Mouse (Mus musculus): Measurements from ENCODE around the gene Epop.

Epop gene

DNA sequence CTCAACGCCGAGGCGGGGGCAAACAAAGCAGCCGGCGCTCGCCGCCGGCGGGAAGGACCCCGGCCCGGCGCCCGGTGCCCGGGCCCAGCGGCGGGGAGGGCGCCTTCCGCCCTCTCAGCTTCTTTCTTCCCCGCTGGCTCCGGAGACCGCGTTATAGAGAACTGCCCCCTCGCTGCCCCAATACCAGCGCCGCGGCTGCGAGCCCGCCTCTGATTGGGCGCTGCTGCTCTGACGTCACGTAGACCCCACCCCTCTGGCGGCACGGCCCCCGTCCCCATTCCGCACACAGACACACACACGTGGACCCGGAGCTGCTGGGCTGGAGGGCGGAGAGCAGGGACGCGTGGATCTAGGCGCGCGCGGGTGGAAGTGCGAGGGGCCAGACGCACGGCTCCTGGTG lies at the start of gene Epop:
TSS of gene Epop (minus strand) at position 127 of the 400 bp plus-strand sequence.
- DNase-seq (ENCODE audit: low read depth, low spot score), result no peak

DNA sequence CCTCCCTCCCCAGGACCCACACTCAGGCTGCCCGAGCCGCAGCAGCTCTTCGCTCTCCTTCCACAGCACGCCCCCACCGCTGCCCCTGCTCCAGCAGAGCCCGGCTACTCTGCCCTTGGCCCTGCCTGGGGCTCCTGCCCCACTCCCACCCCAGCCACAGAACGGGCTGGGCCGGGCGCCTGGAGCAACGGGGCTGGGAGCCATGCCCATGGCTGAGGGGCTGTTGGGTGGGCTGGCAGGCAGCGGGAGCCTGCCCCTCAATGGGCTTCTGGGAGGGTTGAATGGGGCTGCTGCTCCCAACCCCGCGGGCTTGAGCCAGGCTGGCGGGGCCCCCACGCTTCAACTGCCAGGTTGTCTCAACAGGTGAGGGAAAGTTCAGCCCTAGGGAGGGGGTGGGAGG lies 48.8 kb upstream of the Epop start:
- DNase-seq (ENCODE audit: low read depth, low spot score), result no peak

- no peak for DNase-seq (ENCODE audit: low read depth, low spot score)
Observed at GRCm38 (mm10) chr11:97677842-97678241, 48.3 kb upstream of the Epop start.

GRCm38 (mm10) chr11:97677381-97677780 lies 47.9 kb upstream of the Epop start:
- no peak for DNase-seq (ENCODE audit: low read depth, low spot score)

DNA sequence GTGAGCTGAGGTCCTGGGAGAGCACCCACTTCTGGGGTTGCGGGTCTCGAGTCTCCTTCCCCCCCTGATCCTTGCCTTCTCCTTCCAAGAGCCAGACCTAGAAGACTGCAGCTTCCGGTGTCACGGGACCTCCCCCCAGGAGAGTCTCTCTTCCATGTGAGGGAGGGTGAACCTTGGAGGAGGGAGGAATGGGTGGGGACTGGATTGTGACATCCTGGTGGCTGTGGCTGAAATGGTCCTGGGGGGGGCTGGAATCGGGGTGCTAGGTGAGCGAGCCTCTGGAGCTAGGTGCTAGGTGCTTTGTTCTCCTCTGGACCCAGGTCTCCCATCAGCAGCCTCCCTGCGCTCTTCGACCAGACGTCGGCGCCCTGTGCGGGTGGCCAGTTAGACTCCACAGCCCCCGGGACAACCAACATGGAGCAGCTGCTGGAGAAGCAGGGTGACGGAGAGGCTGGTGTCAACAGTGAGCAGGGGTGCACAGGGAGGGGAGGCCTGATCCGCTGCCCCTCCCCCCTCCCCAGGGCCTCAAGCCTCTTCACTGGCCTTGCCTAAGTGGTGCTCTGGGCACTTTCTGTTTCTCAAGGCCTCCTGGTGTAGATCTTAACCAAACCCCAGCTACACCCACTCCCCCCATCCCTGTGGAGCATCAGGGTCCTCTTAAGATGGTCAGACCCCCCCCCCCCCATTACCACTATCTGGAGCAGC lies 46.7 kb upstream of the Epop start:
- no peak for DNase-seq (ENCODE audit: low read depth, low spot score)

GRCm38 (mm10) chr11:97673148-97673547 lies 43.6 kb upstream of the Epop start:
- DNase-seq (ENCODE audit: low read depth, low spot score), result no peak

GRCm38 (mm10) chr11:97671177-97671527 lies 41.6 kb upstream of the Epop start:
- no peak for DNase-seq (ENCODE audit: low read depth, low spot score)

GRCm38 (mm10) chr11:97670234-97671176 lies 41.0 kb upstream of the Epop start:
- no peak for DNase-seq (ENCODE audit: low read depth, low spot score)

GRCm38 (mm10) chr11:97669829-97670228 lies 40.3 kb upstream of the Epop start:
- DNase-seq (ENCODE audit: low read depth, low spot score), result no peak

- no peak for DNase-seq (ENCODE audit: low read depth, low spot score)
Observed at GRCm38 (mm10) chr11:97669268-97669667, 39.8 kb upstream of the Epop start.

GRCm38 (mm10) chr11:97668160-97668559 lies 38.7 kb upstream of the Epop start:
- no peak for DNase-seq (ENCODE audit: low read depth, low spot score)

DNA sequence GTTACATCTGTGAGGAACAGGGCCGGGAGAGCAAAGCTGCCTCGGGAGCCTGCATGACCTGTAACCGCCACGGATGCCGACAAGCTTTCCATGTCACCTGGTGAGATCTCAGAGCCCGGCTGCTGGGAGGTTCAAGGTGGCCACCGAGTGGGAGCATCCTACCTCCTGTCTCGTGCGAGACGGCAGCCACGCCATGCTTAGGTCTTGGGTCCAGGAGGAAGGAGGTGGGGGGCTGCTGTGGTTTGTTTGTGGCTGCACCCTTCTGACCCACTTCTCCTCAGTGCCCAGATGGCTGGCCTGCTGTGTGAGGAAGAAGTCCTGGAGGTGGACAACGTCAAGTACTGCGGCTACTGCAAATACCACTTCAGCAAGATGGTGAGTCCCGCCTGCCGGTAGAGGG lies 37.3 kb upstream of the Epop start:
- no peak for DNase-seq (ENCODE audit: low read depth, low spot score)

DNA sequence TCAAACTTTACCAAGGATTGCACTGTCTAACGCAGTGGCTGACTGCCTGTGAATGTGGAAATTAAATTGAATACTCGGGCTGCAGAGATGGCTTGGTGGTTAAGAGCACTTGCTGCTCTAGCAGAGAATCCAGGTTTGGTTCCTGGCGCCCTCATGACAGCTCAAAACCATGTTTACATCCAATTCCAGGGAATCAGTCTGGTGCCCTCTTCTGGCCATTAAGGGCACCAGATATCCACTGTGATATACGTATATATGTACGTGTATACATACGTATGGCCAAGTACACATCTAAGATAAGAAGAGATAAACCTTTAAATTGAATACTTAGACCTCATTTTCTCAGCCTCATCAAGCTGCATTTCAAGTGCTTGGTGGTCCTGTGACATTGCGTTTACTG lies 36.7 kb upstream of the Epop start:
- no peak for DNase-seq (ENCODE audit: low read depth, low spot score)

DNA sequence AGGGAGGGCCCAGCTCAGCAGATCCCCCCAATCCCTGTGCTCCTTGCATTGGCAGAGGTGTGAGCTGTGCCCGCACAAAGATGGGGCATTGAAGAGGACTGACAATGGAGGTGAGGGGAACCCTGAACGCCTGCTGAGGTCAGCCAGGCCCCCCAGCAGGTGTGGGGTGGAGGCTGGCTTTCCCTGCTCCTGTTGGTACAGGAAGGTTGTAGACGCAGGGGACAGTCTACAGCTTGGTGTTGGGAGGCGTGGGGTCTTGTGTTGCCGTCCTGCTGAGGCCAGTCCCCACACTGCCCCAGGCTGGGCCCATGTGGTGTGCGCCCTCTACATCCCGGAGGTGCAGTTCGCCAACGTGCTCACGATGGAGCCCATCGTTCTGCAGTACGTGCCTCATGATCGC lies 35.9 kb upstream of the Epop start:
- no peak for DNase-seq (ENCODE audit: low read depth, low spot score)

GRCm38 (mm10) chr11:97664771-97665240 lies 35.3 kb upstream of the Epop start:
- no peak for DNase-seq (ENCODE audit: low read depth, low spot score)

DNA sequence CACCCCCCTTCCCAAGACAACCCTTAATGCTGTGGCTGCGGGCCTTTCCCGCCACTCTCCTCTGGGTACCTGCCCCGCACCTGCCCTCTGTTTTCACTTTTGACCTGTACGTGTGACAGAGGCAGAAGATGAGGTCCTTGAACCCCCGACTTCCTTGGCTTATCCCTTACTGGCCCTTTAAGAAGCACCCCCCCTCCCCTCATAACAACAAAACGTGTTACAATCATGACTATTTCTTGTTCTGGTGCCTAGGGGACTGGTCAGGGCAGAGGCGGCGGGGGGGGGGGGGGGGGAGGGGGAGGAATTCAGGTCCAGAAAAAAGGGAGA lies 34.8 kb upstream of the Epop start:
- DNase-seq (ENCODE audit: low read depth, low spot score), result no peak

DNA sequence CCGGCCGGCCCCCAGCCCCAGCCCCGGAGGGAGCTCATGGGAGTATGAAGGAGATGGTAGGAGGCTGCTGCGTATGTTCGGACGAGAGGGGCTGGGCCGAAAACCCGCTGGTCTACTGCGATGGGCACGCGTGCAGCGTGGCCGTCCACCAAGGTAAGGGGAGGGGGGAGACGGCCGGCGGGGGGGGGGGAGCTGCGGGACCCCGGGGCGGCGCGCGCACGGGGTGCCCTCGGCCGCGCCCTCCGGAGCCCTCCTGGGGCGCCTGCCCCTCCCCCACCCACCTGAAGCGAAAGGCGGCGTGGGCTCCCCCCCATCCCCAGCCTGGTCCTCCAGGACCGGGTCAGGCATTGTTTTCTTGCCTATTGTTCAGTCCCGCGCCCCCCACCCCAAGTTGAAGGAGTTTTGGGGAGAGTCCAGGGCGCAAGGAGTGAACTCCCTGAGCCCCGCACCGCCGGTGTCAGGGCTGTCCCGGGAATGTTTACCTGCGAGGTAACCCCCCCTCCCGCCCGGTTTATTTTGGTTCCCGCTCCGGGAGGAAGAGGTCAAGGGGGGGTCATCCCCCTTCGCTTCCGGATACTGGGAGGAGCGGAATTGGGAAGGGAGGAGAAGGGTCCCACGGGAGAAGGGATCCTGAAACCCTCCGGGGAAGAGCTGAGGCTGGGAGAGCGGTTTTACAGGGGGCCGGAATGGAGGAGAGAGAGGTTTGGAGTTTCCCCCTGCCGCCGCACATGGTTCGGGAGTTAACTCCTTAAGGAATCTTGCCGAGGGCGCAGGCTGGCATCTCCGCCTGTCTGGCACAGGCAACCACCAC lies 34.2 kb upstream of the Epop start:
- no peak for DNase-seq (ENCODE audit: low read depth, low spot score)

GRCm38 (mm10) chr11:97662893-97663527 lies 33.5 kb upstream of the Epop start, which contains the start of gene Mllt6:
Gene Mllt6, plus strand, starts transcription at chr11:97663414.
- no peak for DNase-seq (ENCODE audit: low read depth, low spot score)

DNA sequence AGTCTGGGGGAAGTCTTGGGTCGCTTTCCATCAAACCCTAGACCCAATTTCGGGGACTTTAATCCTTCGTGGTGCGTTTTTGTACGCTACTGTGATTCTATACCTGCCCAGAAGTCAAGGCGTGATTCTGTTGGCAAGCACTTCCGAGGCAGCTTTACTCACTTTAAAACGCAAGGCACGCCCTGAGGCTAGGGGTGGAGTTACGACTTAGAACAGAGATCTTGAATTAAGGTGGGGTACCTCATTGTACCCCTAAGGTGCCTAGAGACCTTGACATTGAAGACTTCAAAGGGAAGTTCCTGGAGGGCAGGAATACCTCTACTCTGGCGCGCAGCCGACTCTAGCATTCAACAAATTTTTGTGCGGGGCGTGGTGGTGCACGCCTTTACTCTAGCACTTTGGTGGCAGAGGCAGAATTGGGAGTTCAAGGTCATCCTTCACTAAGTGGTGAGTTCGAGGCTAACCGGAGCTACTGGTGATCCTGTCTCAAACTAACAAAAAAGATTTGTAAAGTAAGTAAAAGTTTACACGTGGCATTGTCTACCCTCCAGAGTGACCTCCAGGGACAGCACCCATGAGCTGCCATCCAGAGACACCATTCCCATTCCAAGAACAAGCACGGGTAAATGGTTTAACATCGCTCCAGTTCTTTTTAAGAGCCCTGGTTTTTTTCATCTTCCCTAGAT lies 32.8 kb upstream of the Epop start:
- no peak for DNase-seq (ENCODE audit: low read depth, low spot score)

- DNase-seq (ENCODE audit: low read depth, low spot score), result no peak
Observed at GRCm38 (mm10) chr11:97661648-97662133, 32.2 kb upstream of the Epop start.

Data from c-Kit-negative CD71-positive TER-119-positive erythroid progenitor cells, embryonic 14.5 days (primary cell).